Mouse (Mus musculus): Measurements from ENCODE around the gene Cep70. TPM values are rescaled to one million over a fixed set of nuclear protein-coding genes. Genes with fewer than 3 reads are reported as not detected.

Gene Cep70
- polyA plus RNA-seq, 1 experiment, result 20.1 TPM

DNA sequence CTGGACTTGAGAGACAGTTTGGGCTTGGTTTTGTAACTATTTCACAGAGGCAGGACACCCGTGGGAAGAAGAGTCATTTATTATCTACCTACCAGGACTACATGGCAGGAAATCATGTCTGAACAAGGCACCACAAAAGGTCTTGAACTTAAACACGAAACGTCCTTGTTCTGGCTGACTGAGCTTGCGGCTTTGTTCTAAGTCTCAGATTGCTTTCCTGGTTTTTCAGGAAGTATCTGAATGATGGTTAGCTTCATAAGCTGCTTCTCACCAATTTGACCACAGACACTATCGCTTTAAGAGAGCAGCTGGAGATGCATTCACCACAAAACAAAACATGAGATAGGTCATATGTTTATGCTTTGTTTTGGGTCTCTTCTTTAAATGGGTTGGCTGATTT is 2.6 kb upstream of the Cep70 start:
- no peaks in the 10 kb centered on the region; the same call in 1 of the 2 replicates for H3K4me1 ChIP-seq (ENCODE audit: control insufficient read depth, insufficient read depth, low read length)
- TF ChIP-seq POLR2A (IDR thresholded peaks at IDR 0.05; ENCODE audit: extremely low read depth, insufficient read depth, low read length) (no peak), CTCF (IDR thresholded peaks at IDR 0.05; ENCODE audit: extremely low read depth, insufficient read depth, low read length) (no peak)
- no peak overlapping the region for H3K27ac ChIP-seq (ENCODE audit: insufficient read depth, low read length)
- no peak overlapping the region for H3K4me3 ChIP-seq (ENCODE audit: insufficient read depth, low read length)

DNA sequence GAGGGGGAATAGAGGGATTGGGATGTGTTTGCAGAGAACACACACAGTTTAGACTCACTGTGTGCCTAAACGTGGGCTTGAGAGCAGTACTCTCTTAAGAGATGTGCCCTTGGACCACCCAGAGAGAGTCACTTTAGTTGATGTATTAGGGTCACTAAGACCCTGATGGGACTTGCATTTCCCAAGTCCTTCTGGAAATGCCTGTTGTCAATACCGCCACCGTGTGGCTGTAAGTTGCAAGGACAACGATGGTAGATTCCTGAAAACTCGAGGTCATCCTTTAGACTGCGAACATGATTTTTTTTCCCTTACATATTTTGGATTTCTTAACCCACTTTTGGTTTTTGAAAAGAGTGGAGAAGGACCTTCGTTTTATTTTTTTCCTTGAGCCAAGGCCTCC is 1.1 kb upstream of the Cep70 start:
- Histone ChIP-seq H3K27ac (ENCODE audit: insufficient read depth, low read length) (no peak overlapping the region), H3K4me1 (ENCODE audit: control insufficient read depth, insufficient read depth, low read length) (no peaks in the 10 kb centered on the region; the same call in 1 of the 2 replicates), H3K4me3 (ENCODE audit: insufficient read depth, low read length) (no peak overlapping the region)
- TF ChIP-seq POLR2A (IDR thresholded peaks at IDR 0.05; ENCODE audit: extremely low read depth, insufficient read depth, low read length), result no peak
- peak; percentile 91 for TF ChIP-seq CTCF (IDR thresholded peaks at IDR 0.05; ENCODE audit: extremely low read depth, insufficient read depth, low read length)

DNA sequence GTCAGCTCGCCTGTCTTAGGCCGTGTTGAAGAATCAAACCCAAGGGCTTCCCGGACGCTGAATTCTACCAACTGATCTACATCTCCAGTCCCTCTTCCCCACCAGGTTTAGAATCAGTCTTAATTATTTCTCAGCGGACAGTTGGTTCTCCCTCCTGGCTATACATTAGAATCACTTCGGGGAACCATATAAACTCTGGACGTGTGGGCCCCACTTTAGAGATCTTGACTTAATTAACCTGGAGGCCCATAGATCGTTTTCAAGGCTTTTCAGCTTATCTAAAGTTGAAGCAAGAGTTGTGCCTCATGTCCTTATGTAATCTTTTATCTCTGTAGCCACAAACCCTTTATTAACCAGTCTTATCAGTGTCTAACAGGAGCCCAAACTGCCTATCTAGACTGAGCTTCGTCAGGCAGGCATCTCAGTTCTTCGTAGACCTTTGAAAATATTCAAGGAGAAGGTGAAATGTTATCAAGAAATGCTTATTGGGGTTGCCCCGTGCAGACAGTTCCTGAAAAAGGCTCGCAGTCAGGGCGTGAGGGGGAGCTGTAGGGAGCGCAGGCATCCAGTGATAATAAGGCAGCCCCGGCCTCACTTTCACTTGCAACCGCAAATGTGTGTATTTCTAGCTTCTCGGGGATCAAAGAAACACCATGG is 506 bp upstream of the Cep70 start:
- TF ChIP-seq POLR2A (IDR thresholded peaks at IDR 0.05; ENCODE audit: extremely low read depth, insufficient read depth, low read length), result no peak
- no peak for TF ChIP-seq CTCF (IDR thresholded peaks at IDR 0.05; ENCODE audit: extremely low read depth, insufficient read depth, low read length)
- Histone ChIP-seq H3K4me3 (ENCODE audit: insufficient read depth, low read length) (peak overlapping the region; percentile 97), H3K27ac (ENCODE audit: insufficient read depth, low read length) (no peak overlapping the region)

DNA sequence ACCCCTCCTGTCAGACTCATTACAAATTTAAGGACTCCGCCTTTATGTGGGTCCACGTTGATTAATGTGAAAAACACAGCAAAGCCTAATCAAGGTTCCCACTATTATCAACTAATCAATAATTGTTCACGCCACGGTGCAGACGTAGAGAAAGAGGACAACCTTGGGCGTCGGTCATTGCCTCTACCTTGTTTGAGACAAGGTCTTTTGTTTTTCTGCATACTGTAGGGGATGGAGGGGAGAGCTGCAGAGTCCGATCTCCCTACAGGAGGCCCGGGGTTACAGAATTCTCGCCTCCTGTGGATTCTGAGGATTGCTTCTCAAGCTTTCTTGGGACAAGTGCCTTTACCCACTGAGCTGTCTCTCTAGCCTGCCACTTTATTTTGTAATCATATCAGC is 727 bp downstream of the Cep70 start:
- TF ChIP-seq POLR2A (IDR thresholded peaks at IDR 0.05; ENCODE audit: extremely low read depth, insufficient read depth, low read length) (no peak), CTCF (IDR thresholded peaks at IDR 0.05; ENCODE audit: extremely low read depth, insufficient read depth, low read length) (no peak)
- H3K4me1 ChIP-seq (ENCODE audit: control insufficient read depth, insufficient read depth, low read length), result no peaks in the 10 kb centered on the region; the same call in 1 of the 2 replicates
- H3K27ac ChIP-seq (ENCODE audit: insufficient read depth, low read length), result no peak overlapping the region
- peak overlapping the region; percentile 97 for H3K4me3 ChIP-seq (ENCODE audit: insufficient read depth, low read length)

More for the DNA sequence above, 506 bp upstream of the Cep70 start:
- H3K4me1 ChIP-seq (ENCODE audit: control insufficient read depth, insufficient read depth, low read length), result no peaks in the 10 kb centered on the region; the same call in 1 of the 2 replicates

DNA sequence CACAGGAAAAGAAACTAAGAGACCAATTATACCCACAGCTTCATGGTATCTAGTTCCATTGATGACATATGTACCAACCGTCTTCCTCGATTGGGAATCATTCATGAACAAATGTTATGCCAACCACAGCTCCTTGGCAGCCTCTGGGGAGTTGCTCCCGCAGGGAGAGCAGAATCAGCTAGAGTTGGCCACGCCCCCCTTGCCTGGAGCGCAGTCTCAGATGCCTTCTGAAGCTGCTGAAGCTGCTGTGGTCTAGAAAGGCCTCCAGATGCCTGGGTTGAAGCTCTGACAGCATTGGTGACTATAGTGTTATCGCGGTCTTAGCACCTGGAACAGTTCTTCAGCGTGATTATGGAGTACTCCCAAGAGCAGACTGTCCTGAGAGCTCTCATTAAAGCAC is 5.1 kb downstream of the Cep70 start:
- H3K4me3 ChIP-seq (ENCODE audit: insufficient read depth, low read length), result no peak overlapping the region
- H3K27ac ChIP-seq (ENCODE audit: insufficient read depth, low read length), result no peak overlapping the region
- H3K4me1 ChIP-seq (ENCODE audit: control insufficient read depth, insufficient read depth, low read length), result no peaks in the 10 kb centered on the region
- TF ChIP-seq CTCF (IDR thresholded peaks at IDR 0.05; ENCODE audit: extremely low read depth, insufficient read depth, low read length) (no peak), POLR2A (IDR thresholded peaks at IDR 0.05; ENCODE audit: extremely low read depth, insufficient read depth, low read length) (no peak)

DNA sequence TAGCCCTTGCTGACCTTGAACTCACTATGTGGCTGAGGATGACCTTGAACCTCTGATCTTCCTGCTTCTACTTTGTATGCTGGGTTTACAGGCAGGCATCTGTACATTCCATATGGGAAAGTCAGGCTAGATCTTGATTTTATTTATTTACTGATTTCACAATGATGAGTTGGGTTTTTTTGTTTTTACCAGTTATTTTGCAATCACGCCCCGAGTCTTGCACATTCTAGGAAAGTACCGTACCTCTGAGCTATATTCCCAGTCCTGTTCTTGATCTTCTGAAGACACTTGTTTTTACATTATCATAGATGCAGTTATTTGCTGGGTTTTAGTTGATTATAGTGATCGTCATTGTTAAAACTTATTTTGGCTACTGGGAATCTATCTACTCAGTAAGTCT is 5.7 kb downstream of the Cep70 start:
- no peak overlapping the region for H3K4me3 ChIP-seq (ENCODE audit: insufficient read depth, low read length)
- TF ChIP-seq CTCF (IDR thresholded peaks at IDR 0.05; ENCODE audit: extremely low read depth, insufficient read depth, low read length) (no peak), POLR2A (IDR thresholded peaks at IDR 0.05; ENCODE audit: extremely low read depth, insufficient read depth, low read length) (no peak)
- no peaks in the 10 kb centered on the region for H3K4me1 ChIP-seq (ENCODE audit: control insufficient read depth, insufficient read depth, low read length)
- no peak overlapping the region for H3K27ac ChIP-seq (ENCODE audit: insufficient read depth, low read length)

DNA sequence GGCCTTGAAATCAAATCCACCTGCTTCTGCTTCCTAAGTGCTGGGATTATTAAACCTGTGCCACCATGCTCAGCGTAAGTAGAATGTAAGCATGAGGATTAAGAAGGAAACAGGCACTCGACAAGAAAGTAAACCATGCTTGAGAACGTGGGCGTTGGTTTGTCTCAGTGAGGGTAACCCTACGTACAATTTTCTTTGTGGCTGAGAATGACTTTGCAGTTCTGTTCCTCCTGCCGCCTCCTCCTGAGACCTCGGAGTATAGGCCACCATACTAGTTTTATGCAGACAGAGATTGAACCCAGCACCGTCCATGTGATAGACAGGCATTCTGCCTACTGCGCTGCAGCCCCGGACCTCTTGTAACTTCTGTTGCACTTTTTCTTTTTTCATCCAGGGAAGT is 10.7 kb downstream of the Cep70 start:
- Histone ChIP-seq H3K4me3 (ENCODE audit: insufficient read depth, low read length) (no peak overlapping the region), H3K4me1 (ENCODE audit: control insufficient read depth, insufficient read depth, low read length) (no peaks in the 10 kb centered on the region), H3K27ac (ENCODE audit: insufficient read depth, low read length) (no peak overlapping the region)
- TF ChIP-seq POLR2A (IDR thresholded peaks at IDR 0.05; ENCODE audit: extremely low read depth, insufficient read depth, low read length), result no peak
- TF ChIP-seq CTCF (IDR thresholded peaks at IDR 0.05; ENCODE audit: extremely low read depth, insufficient read depth, low read length), result no peak

DNA sequence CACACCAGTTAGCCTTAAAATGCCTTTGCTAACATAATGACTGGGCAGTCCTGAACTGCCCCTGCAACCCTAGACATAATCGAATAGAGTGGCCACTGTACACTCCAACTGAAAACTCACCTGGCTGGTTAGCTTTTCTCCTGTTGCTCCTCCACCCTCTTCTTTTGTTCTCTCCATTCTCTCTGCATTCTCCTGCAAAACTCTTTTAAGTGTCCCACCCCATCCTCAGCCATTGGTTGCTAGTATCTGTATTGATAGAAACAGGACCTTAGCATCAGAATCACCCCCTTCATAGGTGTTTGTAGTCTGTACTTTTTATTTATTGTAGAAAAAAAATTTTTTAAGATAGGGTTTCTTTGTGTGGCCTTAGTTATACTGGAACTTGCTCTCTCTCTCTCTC is 13.0 kb downstream of the Cep70 start:
- no peak for TF ChIP-seq POLR2A (IDR thresholded peaks at IDR 0.05; ENCODE audit: extremely low read depth, insufficient read depth, low read length)
- TF ChIP-seq CTCF (IDR thresholded peaks at IDR 0.05; ENCODE audit: extremely low read depth, insufficient read depth, low read length), result no peak
- H3K27ac ChIP-seq (ENCODE audit: insufficient read depth, low read length), result no peak overlapping the region
- no peak overlapping the region for H3K4me3 ChIP-seq (ENCODE audit: insufficient read depth, low read length)
- no peaks in the 10 kb centered on the region for H3K4me1 ChIP-seq (ENCODE audit: control insufficient read depth, insufficient read depth, low read length)

DNA sequence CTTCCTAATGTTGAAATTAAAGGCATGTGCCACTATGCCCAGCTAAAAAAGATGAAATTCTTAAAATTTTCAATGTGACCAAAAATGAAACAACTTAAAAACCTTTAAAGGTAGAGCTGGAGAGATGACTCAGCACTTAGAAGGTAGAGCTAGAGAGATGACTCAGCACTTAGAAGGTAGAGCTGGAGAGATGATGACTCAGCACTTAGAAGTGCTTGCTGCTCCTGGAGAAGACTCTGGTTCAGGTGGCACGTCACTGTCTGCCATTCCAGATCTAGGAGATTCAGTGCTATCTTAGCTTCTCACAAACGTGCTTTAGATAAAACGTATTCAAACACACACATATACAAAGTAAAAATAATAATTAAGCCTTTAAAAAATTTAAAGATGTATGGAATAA is 13.7 kb downstream of the Cep70 start:
- TF ChIP-seq CTCF (IDR thresholded peaks at IDR 0.05; ENCODE audit: extremely low read depth, insufficient read depth, low read length) (no peak), POLR2A (IDR thresholded peaks at IDR 0.05; ENCODE audit: extremely low read depth, insufficient read depth, low read length) (no peak)
- no peak overlapping the region for H3K27ac ChIP-seq (ENCODE audit: insufficient read depth, low read length)
- no peaks in the 10 kb centered on the region for H3K4me1 ChIP-seq (ENCODE audit: control insufficient read depth, insufficient read depth, low read length)
- no peak overlapping the region for H3K4me3 ChIP-seq (ENCODE audit: insufficient read depth, low read length)

DNA sequence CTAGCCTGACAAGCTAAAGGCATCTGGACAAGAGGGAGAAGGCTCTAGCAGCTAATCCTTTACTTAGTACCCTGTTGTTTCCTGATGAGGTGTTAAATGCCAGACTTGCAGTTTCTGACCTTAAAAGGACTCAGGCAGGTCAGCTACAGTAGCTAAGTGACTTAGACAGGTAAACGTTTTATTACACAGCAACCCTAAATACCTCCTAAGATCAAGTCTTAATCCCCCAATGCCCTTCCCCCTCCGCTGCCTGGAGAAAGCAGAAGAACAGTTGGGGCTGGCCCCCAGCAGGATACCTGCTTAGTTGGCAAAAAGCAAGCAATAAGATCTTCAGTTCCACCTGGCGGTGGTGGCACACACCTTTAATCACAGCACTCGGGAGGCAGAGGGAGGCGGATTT is 15.7 kb downstream of the Cep70 start:
- TF ChIP-seq POLR2A (IDR thresholded peaks at IDR 0.05; ENCODE audit: extremely low read depth, insufficient read depth, low read length), result no peak
- no peak for TF ChIP-seq CTCF (IDR thresholded peaks at IDR 0.05; ENCODE audit: extremely low read depth, insufficient read depth, low read length)
- Histone ChIP-seq H3K4me3 (ENCODE audit: insufficient read depth, low read length) (no peak overlapping the region), H3K4me1 (ENCODE audit: control insufficient read depth, insufficient read depth, low read length) (no peaks in the 10 kb centered on the region), H3K27ac (ENCODE audit: insufficient read depth, low read length) (no peak overlapping the region)
